Mouse (Mus musculus) adrenal gland, postnatal 14 days (tissue): ENCODE data around the gene Igf2. TPM values are rescaled to one million over a fixed set of nuclear protein-coding genes. Genes with fewer than 3 reads are reported as not detected.

Source experiments
- DNase-seq: peaks from one replicate; pipeline ENCODE4 v3.0.0; 2021; ENCODE audit warnings: mixed read lengths
- long read RNA-seq, 2 experiments: library from polyadenylated mRNA; stranded (forward); transcript quantifications; one replicate each; pipeline ENCODE4 v2.0.0; 2021
- total RNA-seq: library from RNA; stranded (reverse); gene quantifications from 2 replicates; pipeline ENCODE4 v1.2.3, GENCODE M21; 2021

Igf2 gene
- total RNA-seq = 119 and 187 TPM in 2 replicates
- long read RNA-seq, experiment 1 = 0 reads
- long read RNA-seq, experiment 2, partial matches to known transcripts = 11 of 11 reads
- long read RNA-seq, experiment 2, other reads (novel, unspliced or antisense) = 0 of 11 reads

GRCm38 (mm10) chr7:142666659-142667058 is at the start of gene Igf2:
Gene Igf2 (minus strand): TSS chr7:142666816.
- DNase-seq = peak; percentile 55

GRCm38 (mm10) chr7:142714783-142715498 is 48.3 kb upstream of the Igf2 start:
- peak; percentile 50 for DNase-seq

- no peak for DNase-seq
Measured at GRCm38 (mm10) chr7:142706873-142707272, 40.3 kb upstream of the Igf2 start.

GRCm38 (mm10) chr7:142699334-142699860 is 32.8 kb upstream of the Igf2 start:
- peak; percentile 54 for DNase-seq

GRCm38 (mm10) chr7:142678611-142679010 is 12.0 kb upstream of the Igf2 start:
- peak; percentile 85 for DNase-seq

GRCm38 (mm10) chr7:142675644-142676043 is 9.0 kb upstream of the Igf2 start:
- DNase-seq = peak; percentile 67

GRCm38 (mm10) chr7:142675141-142675540 is 8.5 kb upstream of the Igf2 start:
- no peak for DNase-seq

GRCm38 (mm10) chr7:142672120-142672519 is 5.5 kb upstream of the Igf2 start:
- peak; percentile 54 for DNase-seq

- no peak for DNase-seq
Measured at GRCm38 (mm10) chr7:142671067-142671466, 4.5 kb upstream of the Igf2 start.

- DNase-seq = no peak
Measured at GRCm38 (mm10) chr7:142669751-142670625, 3.4 kb upstream of the Igf2 start, which contains the start of gene Gm49394. Gene Gm49394 (minus strand): TSS chr7:142669942.

- DNase-seq = no peak
Measured at GRCm38 (mm10) chr7:142668328-142668727, 1.7 kb upstream of the Igf2 start.

- DNase-seq = no peak
Measured at GRCm38 (mm10) chr7:142667521-142667920, 905 bp upstream of the Igf2 start.

- DNase-seq = no peak
Measured at GRCm38 (mm10) chr7:142666109-142666508, 507 bp downstream of the Igf2 start.

- DNase-seq = no peak
Measured at GRCm38 (mm10) chr7:142665364-142665763, 1.3 kb downstream of the Igf2 start.

- no peak for DNase-seq
Measured at GRCm38 (mm10) chr7:142664465-142665029, 2.1 kb downstream of the Igf2 start.

- DNase-seq = peak; percentile 42
Measured at GRCm38 (mm10) chr7:142663931-142664421, 2.6 kb downstream of the Igf2 start.

GRCm38 (mm10) chr7:142663151-142663550 is 3.5 kb downstream of the Igf2 start:
- no peak for DNase-seq

GRCm38 (mm10) chr7:142661811-142662210 is 4.8 kb downstream of the Igf2 start:
- no peak for DNase-seq

GRCm38 (mm10) chr7:142661046-142661445 is 5.6 kb downstream of the Igf2 start:
- DNase-seq = no peak

- DNase-seq = no peak
Measured at GRCm38 (mm10) chr7:142660651-142660945, 6.0 kb downstream of the Igf2 start.

GRCm38 (mm10) chr7:142659767-142660650 is 6.6 kb downstream of the Igf2 start:
- no peak for DNase-seq
